Mouse (Mus musculus) liver, embryonic 14.5 days (tissue): ENCODE measurements around the gene Hdac4.

Experiments used
- CTCF ChIP-seq: IDR thresholded peaks from 2 replicates; pipeline ENCODE4 v1.5.1; 2016; ENCODE audit warnings: antibody characterized with exemption, low read depth, control low read depth
- EP300 ChIP-seq: IDR thresholded peaks from 2 replicates; pipeline ENCODE4 v1.6.1; 2016; ENCODE audit warnings: antibody characterized with exemption, low read depth

- TF ChIP-seq EP300 (no peak), CTCF (no peak)
Measured at GRCm38 (mm10) chr1:91880899-91881298, 314.6 kb downstream of the Hdac4 start.
